ENCODE assay signal across 7 mouse cellular contexts in genomic region chr4:137765554-137765971, GRCm38 (mm10). TPM values are rescaled to one million over a fixed set of nuclear protein-coding genes. Genes with fewer than 3 reads are reported as not detected.
DNase-seq lines count a peak whose midpoint lies in the region; ATAC-seq and TF ChIP-seq lines count a peak whose summit lies in the region.

No protein-coding gene starts in this region.

- no peak for DNase-seq in ES-E14 (ENCODE audit: low read depth, low spot score)
- DNase-seq in layer of hippocampus, postnatal 10 days (ENCODE audit: low spot score in 2 of 2), result peak; percentile 53 to 59
- DNase-seq in midbrain, postnatal 0 days (ENCODE audit: low spot score), result peak; percentile 94
- no peak for DNase-seq in thymus, adult 2 months
- DNase-seq in thymus, postnatal 36 days, result no peak

- peaks cover 85% of the 10 kb centered on the region for H3K4me1 ChIP-seq in E14TG2a.4 (replicated peaks; ENCODE audit: low read depth, low read length)
- H3K4me1 ChIP-seq in ES-E14 (ENCODE audit: control insufficient read depth in 2 of 2, insufficient read depth in 2 of 2, low read length in 2 of 2, poor library complexity in 1 of 2), result peaks cover 26 to 51% of the 10 kb centered on the region in 2 experiments
- peaks cover 32% of the 10 kb centered on the region for H3K4me1 ChIP-seq in forebrain, embryonic 12.5 days
- no peaks in the 10 kb centered on the region for H3K4me1 ChIP-seq in midbrain, postnatal 0 days (ENCODE audit: insufficient read depth, low read length)
- peaks cover 7% of the 10 kb centered on the region for H3K4me1 ChIP-seq in thymus, adult 2 months (replicated peaks; ENCODE audit: control insufficient read depth, insufficient read depth, low read length)

- no peak for TF ChIP-seq POLR2A in thymus, adult 2 months (IDR thresholded peaks at IDR 0.05; ENCODE audit: control insufficient read depth, extremely low read depth, insufficient read depth, low read length, poor library complexity)

- no peaks in the 10 kb centered on the region for H3K9me3 ChIP-seq in E14TG2a.4 (ENCODE audit: low read length)
- no peaks in the 10 kb centered on the region for H3K9me3 ChIP-seq in ES-E14 (ENCODE audit: control insufficient read depth, insufficient read depth, low read depth, low read length)
- H3K9me3 ChIP-seq in forebrain, embryonic 12.5 days, result no peaks in the 10 kb centered on the region
- H3K9me3 ChIP-seq in midbrain, postnatal 0 days (ENCODE audit: low read length), result no peaks in the 10 kb centered on the region

- no peak overlapping the region for H3K27ac ChIP-seq in ES-E14 (ENCODE audit: insufficient read depth, low read depth, low read length, poor library complexity, severe bottlenecking)
- peak overlapping the region; percentile 94 for H3K27ac ChIP-seq in forebrain, embryonic 12.5 days
- H3K27ac ChIP-seq in midbrain, postnatal 0 days (ENCODE audit: low read depth, low read length), result peak overlapping the region; percentile 55; the same call in 1 of the 2 replicates
- no peak overlapping the region for H3K27ac ChIP-seq in thymus, adult 2 months (ENCODE audit: control insufficient read depth, insufficient read depth, low read length)

- H3K36me3 ChIP-seq in E14TG2a.4 (ENCODE audit: insufficient read depth, low read length), result peaks cover 52% of the 10 kb centered on the region
- H3K36me3 ChIP-seq in ES-E14 (ENCODE audit: control insufficient read depth, insufficient read depth, low read length, poor library complexity, severe bottlenecking), result peaks cover 3% of the 10 kb centered on the region; the same call in 1 of the 2 replicates
- no peaks in the 10 kb centered on the region for H3K36me3 ChIP-seq in forebrain, embryonic 12.5 days (replicated peaks)
- H3K36me3 ChIP-seq in midbrain, postnatal 0 days (ENCODE audit: insufficient read depth, low read length), result no peaks in the 10 kb centered on the region
- H3K36me3 ChIP-seq in thymus, adult 2 months (ENCODE audit: control insufficient read depth, insufficient read depth, low read length), result no peaks in the 10 kb centered on the region

- 9% methylated on average over 7 of the region's 7 CpGs for WGBS in forebrain, embryonic 12.5 days
- 16% methylated on average over 7 of the region's 7 CpGs for WGBS in midbrain, postnatal 0 days
- 89% methylated on average over 7 of the region's 7 CpGs for whole genome bisulfite sequencing in thymus, adult 2 months

- TF ChIP-seq CTCF in E14TG2a.4 (conservative IDR thresholded peaks at IDR 0.05; ENCODE audit: low read length), result no peak
- TF ChIP-seq CTCF in midbrain, postnatal 0 days (IDR thresholded peaks at IDR 0.05), result no peak
- TF ChIP-seq CTCF in thymus, adult 2 months (IDR thresholded peaks at IDR 0.05; ENCODE audit: borderline replicate concordance, control insufficient read depth, extremely low read depth, insufficient read depth, low read length, poor library complexity), result no peak

- peak overlapping the region; percentile 49 for H3K4me3 ChIP-seq in E14TG2a.4 (replicated peaks; ENCODE audit: low read length)
- no peak overlapping the region for H3K4me3 ChIP-seq in ES-E14 (ENCODE audit: insufficient read depth in 1 of 2, low read depth in 1 of 2, low read length in 2 of 2, poor library complexity in 1 of 2, severe bottlenecking in 1 of 2)
- H3K4me3 ChIP-seq in forebrain, embryonic 12.5 days (replicated peaks), result no peak overlapping the region
- no peak overlapping the region for H3K4me3 ChIP-seq in midbrain, postnatal 0 days (ENCODE audit: low read depth, low read length)
- H3K4me3 ChIP-seq in thymus, adult 2 months (ENCODE audit: control insufficient read depth, insufficient read depth, low read length), result no peak overlapping the region

- H3K9ac ChIP-seq in ES-E14 (ENCODE audit: insufficient read depth, low read depth, low read length, poor library complexity, severe bottlenecking), result peak overlapping the region; percentile 34; the same call in 1 of the 2 replicates
- peak overlapping the region; percentile 53 for H3K9ac ChIP-seq in forebrain, embryonic 12.5 days
- no peak overlapping the region; the same call in 1 of the 2 replicates for H3K9ac ChIP-seq in midbrain, postnatal 0 days (replicated peaks; ENCODE audit: low read length, poor library complexity, severe bottlenecking)

- no peaks in the 10 kb centered on the region for H3K27me3 ChIP-seq in E14TG2a.4 (ENCODE audit: insufficient read depth, low read length)
- no peaks in the 10 kb centered on the region for H3K27me3 ChIP-seq in forebrain, embryonic 12.5 days
- no peaks in the 10 kb centered on the region for H3K27me3 ChIP-seq in midbrain, postnatal 0 days (ENCODE audit: insufficient read depth, low read length)
- H3K27me3 ChIP-seq in thymus, adult 2 months (ENCODE audit: control insufficient read depth, insufficient read depth, low read length), result no peaks in the 10 kb centered on the region

- no peak overlapping the region for H3K4me2 ChIP-seq in forebrain, embryonic 12.5 days
- H3K4me2 ChIP-seq in midbrain, postnatal 0 days (ENCODE audit: low read depth, low read length, poor library complexity, severe bottlenecking), result no peak overlapping the region

- ATAC-seq in forebrain, embryonic 12.5 days (ENCODE audit: low FRiP score), result peak; percentile 96
- ATAC-seq in midbrain, postnatal 0 days (ENCODE audit: low FRiP score), result peak; percentile 87

- in situ Hi-C loops in ES-E14 (cut with MboI; ENCODE audit: low sequenced_read_pairs in 2 of 2, unreplicated experiment in 2 of 2), result no loop called here

TF ChIP-seq in ES-E14, 5 proteins besides CTCF, POLR2A, EP300 and RAD21:
- TF ChIP-seq HCFC1 (IDR thresholded peaks at IDR 0.05; ENCODE audit: borderline replicate concordance, insufficient read depth, low read length), result no peak
- no peak for TF ChIP-seq MAFK (IDR thresholded peaks at IDR 0.05; ENCODE audit: insufficient read depth, low read depth, low read length)
- no peak for TF ChIP-seq ZC3H11A (IDR thresholded peaks at IDR 0.05; ENCODE audit: borderline replicate concordance, low read depth, low read length)
- no peak for TF ChIP-seq CHD2 (IDR thresholded peaks at IDR 0.05; ENCODE audit: low read depth, low read length)
- TF ChIP-seq ZNF384 (IDR thresholded peaks at IDR 0.05; ENCODE audit: low read depth, low read length), result no peak

RNA-seq across cellular contexts. Expression of gene Alpl, which starts 30.6 kb away (rescaled TPM):
- 234 and 330 TPM in 2 replicates for total RNA-seq in ES-E14 (2012; rRNA removed)
- polyA plus RNA-seq in forebrain, embryonic 12.5 days (2016; fragmentation: Nextera tagmentation; extraction: Ambion mirVana), result 13.1 and 15.5 TPM in 2 replicates
- 1 to 10 TPM; 6.0 to 7.4 TPM for total RNA-seq in layer of hippocampus, postnatal 10 days (2021)
- total RNA-seq in midbrain, postnatal 0 days (2014; rRNA removed), result 14.3 and 17.9 TPM in 2 replicates
- polyA plus RNA-seq in midbrain, postnatal 0 days (2015; fragmentation: Nextera tagmentation; extraction: Ambion mirVana), result 16.1 and 19.1 TPM in 2 replicates
- 3.4 and 5.1 TPM in 2 replicates for polyA plus RNA-seq in thymus, adult 2 months (2012; rRNA removed)

Comparison
In these comparisons a context has a peak if more than half of its experiments do, and no peak if none do; other contexts are left out.
1. DNase-seq: peak in layer of hippocampus, postnatal 10 days (2 of 2) and midbrain, postnatal 0 days (single experiment); none in ES-E14 (single experiment), thymus, adult 2 months (single experiment) and thymus, postnatal 36 days (0 of 2).
2. H3K27ac ChIP-seq: peak in forebrain, embryonic 12.5 days (single experiment) and midbrain, postnatal 0 days (single experiment); none in ES-E14 (single experiment) and thymus, adult 2 months (single experiment).
3. RNA of gene Alpl, which starts 30.6 kb away (total RNA-seq): 234 to 330 TPM in ES-E14; 14.3 to 17.9 TPM in midbrain, postnatal 0 days and 6.0 to 7.4 TPM in layer of hippocampus, postnatal 10 days; every median in the first group is over 10 times any median in the second.